Mouse (Mus musculus) heart, adult 2 months (tissue): Measurements from ENCODE around the gene Rft1. TPM values are rescaled to one million over a fixed set of nuclear protein-coding genes. Genes with fewer than 3 reads are reported as not detected.

Experiments
- DNase-seq, 2 experiments: peaks; one replicate each; pipeline ENCODE4 v3.0.0; 2021
- H3K27ac ChIP-seq: fragments of 200-600 bp; 2 replicates; pipeline ENCODE4 v1.8.1; 2022
- H3K27me3 ChIP-seq: fragments of 200-500 bp; 2 replicates; pipeline ENCODE4 v1.6.1; 2012; ENCODE audit warnings: mild to moderate bottlenecking, low read length, inconsistent platforms, mixed read lengths; ENCODE audit not compliant: control insufficient read depth, insufficient read depth
- H3K36me3 ChIP-seq: fragments of 200-500 bp; 2 replicates; pipeline ENCODE4 v1.6.1; 2012; ENCODE audit warnings: low read length, inconsistent platforms; ENCODE audit not compliant: control insufficient read depth, insufficient read depth
- H3K4me1 ChIP-seq: fragments of 200-500 bp; 2 replicates; pipeline ENCODE4 v1.6.1; 2011; ENCODE audit warnings: low read length; ENCODE audit not compliant: control insufficient read depth, insufficient read depth
- H3K4me3 ChIP-seq: fragments of 200-600 bp; 2 replicates; pipeline ENCODE4 v1.8.1; 2022
- H3K79me2 ChIP-seq: fragments of 200-500 bp; replicated peaks from 2 replicates; pipeline ENCODE4 v1.6.1; 2012; ENCODE audit warnings: mild to moderate bottlenecking, inconsistent platforms, low read length, moderate library complexity, mixed read lengths; ENCODE audit not compliant: control insufficient read depth, insufficient read depth
- H3K9ac ChIP-seq: fragments of 200-500 bp; 2 replicates; pipeline ENCODE4 v1.6.1; 2012; ENCODE audit warnings: low read depth, mild to moderate bottlenecking, control low read depth, inconsistent platforms, low read length, mixed read lengths
- CTCF ChIP-seq: fragments of 200-600 bp; IDR thresholded peaks from 2 replicates; pipeline ENCODE4 v1.8.1; 2022; ENCODE audit warnings: antibody characterized with exemption, mild to moderate bottlenecking, moderate library complexity
- EP300 ChIP-seq: fragments of 200-500 bp; IDR thresholded peaks from 2 replicates; pipeline ENCODE4 v1.6.1; 2011; ENCODE audit warnings: low read depth, low read length, control low read depth; ENCODE audit not compliant: insufficient read depth
- POLR2A ChIP-seq: fragments of 200-500 bp; IDR thresholded peaks from 2 replicates; pipeline ENCODE4 v1.6.1; 2011; ENCODE audit warnings: mild to moderate bottlenecking, low read depth, low read length, control low read depth; ENCODE audit not compliant: insufficient read depth
- WGBS: fragments of 180-500 bp; shearing (Covaris S2); methylation state at CpG from one replicate; pipeline ENCODE4 v1.1.7; 2018; 5-methylcytosine and 5-hydroxymethylcytosine counted together
- intact Hi-C: fragments of 180-260 bp; cut with DNase I; formaldehyde crosslinking; loops from one replicate; pipeline ENCODE4 v1.15.1; 2025
- polyA plus RNA-seq: library from polyadenylated mRNA; depleted of rRNA; stranded (reverse); fragments of >200 nt; gene quantifications from 2 replicates; pipeline ENCODE4 v1.2.3, GENCODE M21; 2012
- total RNA-seq, 2 experiments: library from RNA; stranded (reverse); gene quantifications; 2 replicates each; pipeline ENCODE4 v1.2.3; 2021

The Rft1 gene
- total and polyA plus RNA-seq, 3 experiments, result 6.1 to 8.8 (median 8.1) TPM

GRCm38 (mm10) chr14:30703079-30703478, 48.9 kb downstream of the Rft1 start:
- 74% methylated on average over 5 of the region's 5 CpGs for WGBS
- no peak overlapping the region for H3K9ac ChIP-seq
- H3K4me1 ChIP-seq, result no peaks in the 10 kb centered on the region
- no peaks in the 10 kb centered on the region for H3K36me3 ChIP-seq
- intact Hi-C loops, result no loop called here
- no peaks in the 10 kb centered on the region for H3K79me2 ChIP-seq
- TF ChIP-seq POLR2A (no peak), CTCF (no peak), EP300 (no peak)
- no peak overlapping the region for H3K4me3 ChIP-seq
- DNase-seq, result no peak
- no peaks in the 10 kb centered on the region for H3K27me3 ChIP-seq
- H3K27ac ChIP-seq, result no peak overlapping the region

- WGBS, result 72% methylated on average over 8 of the region's 8 CpGs
- H3K79me2 ChIP-seq, result no peaks in the 10 kb centered on the region
- DNase-seq, result no peak
- no peak overlapping the region for H3K9ac ChIP-seq
- no peaks in the 10 kb centered on the region for H3K4me1 ChIP-seq
- intact Hi-C loops, result no loop called here
- no peak overlapping the region for H3K4me3 ChIP-seq
- TF ChIP-seq POLR2A (no peak), CTCF (no peak), EP300 (no peak)
- no peaks in the 10 kb centered on the region for H3K36me3 ChIP-seq
- H3K27ac ChIP-seq, result no peak overlapping the region
- H3K27me3 ChIP-seq, result no peaks in the 10 kb centered on the region
These were observed 50.1 kb downstream of the Rft1 start for GRCm38 (mm10) chr14:30704098-30704855.

- H3K27ac ChIP-seq, result no peak overlapping the region
- intact Hi-C loops, result loop anchor here (10.0 kb wide), 1 partner anchor 233 kb away; the partner anchor contains the start of gene Itih1
- H3K9ac ChIP-seq, result no peak overlapping the region
- no peak overlapping the region for H3K4me3 ChIP-seq
- no peak for DNase-seq
- H3K4me1 ChIP-seq, result peaks cover under 1% of the 10 kb centered on the region
- 99% methylated on average over 2 of the region's 2 CpGs for WGBS
- H3K36me3 ChIP-seq, result peaks cover under 1% of the 10 kb centered on the region; the same call in 1 of the 2 replicates
- TF ChIP-seq CTCF (no peak), EP300 (no peak), POLR2A (no peak)
- H3K27me3 ChIP-seq, result no peaks in the 10 kb centered on the region
- no peaks in the 10 kb centered on the region for H3K79me2 ChIP-seq
These were observed 57.7 kb downstream of the Rft1 start for GRCm38 (mm10) chr14:30711892-30712291.

- Histone ChIP-seq H3K4me1 (peaks cover 4% of the 10 kb centered on the region), H3K9ac (no peak overlapping the region), H3K79me2 (no peaks in the 10 kb centered on the region), H3K36me3 (peaks cover 3% of the 10 kb centered on the region; the same call in 1 of the 2 replicates), H3K27ac (no peak overlapping the region), H3K4me3 (no peak overlapping the region), H3K27me3 (no peaks in the 10 kb centered on the region)
- DNase-seq, result no peak
- WGBS, result 60% methylated on average over 1 of the region's 1 CpGs
- TF ChIP-seq CTCF (no peak), POLR2A (no peak), EP300 (no peak)
- intact Hi-C loops, result loop anchor here (10.0 kb wide), 1 partner anchor 231 kb away; the partner anchor contains the start of gene Itih1
These were observed 59.6 kb downstream of the Rft1 start for GRCm38 (mm10) chr14:30713769-30714168.

- peak within 1 kb of the TSS; percentile 90 for H3K27ac ChIP-seq
- H3K4me3 ChIP-seq, result peak within 1 kb of the TSS; percentile 81
- no peaks in the 10 kb centered on the region for H3K27me3 ChIP-seq
- DNase-seq, result no peak
- WGBS, result 5% methylated on average over 86 of the region's 87 CpGs
- H3K4me1 ChIP-seq, result peaks cover 4% of the 10 kb centered on the region
- intact Hi-C loops, result loop anchor here (5.0 to 10.0 kb wide), 3 partner anchors 112 to 230 kb away; partner anchors contain the start of genes Itih1 and Tmem110
- no peaks in the 10 kb centered on the region for H3K79me2 ChIP-seq
- peak within 1 kb of the TSS; percentile 93 for H3K9ac ChIP-seq
- TF ChIP-seq POLR2A, result no peak
- no peak for TF ChIP-seq EP300
- no peak for TF ChIP-seq CTCF
- H3K36me3 ChIP-seq, result peaks cover 3% of the 10 kb centered on the region; the same call in 1 of the 2 replicates
These were observed 60.8 kb downstream of the Rft1 start, which contains the start of gene Sfmbt1 for GRCm38 (mm10) chr14:30714799-30715617. Sfmbt1 (plus strand) TSS chr14:30714849.
